Mouse (Mus musculus) midbrain, embryonic 15.5 days (tissue): ENCODE results near the gene Ubald2. TPM values are rescaled to one million over a fixed set of nuclear protein-coding genes. Genes with fewer than 3 reads are reported as not detected.
A peak's percentile ranks its signal among the peaks of the same experiment; 100 is the strongest.
"Not testable (repeated sequence)": the region's sequence is repeated elsewhere in the genome, so short reads cannot be mapped to it uniquely, and the experiment has no call there.

Source experiments
- ATAC-seq: fragments of 200-750 bp; cut with Nextera tagmentation; replicated peaks from 2 replicates; pipeline ENCODE4 v1.8.0; 2017; ENCODE audit warnings: moderate TSS enrichment
- H3K27ac ChIP-seq: fragments of 300-500 bp; sonication (generic); 2 replicates; pipeline ENCODE4 v1.5.1; 2015; ENCODE audit warnings: mild to moderate bottlenecking, inconsistent platforms
- H3K27me3 ChIP-seq: fragments of 300-500 bp; sonication (generic); replicated peaks from 2 replicates; pipeline ENCODE4 v1.6.1; 2015; ENCODE audit warnings: inconsistent platforms
- H3K36me3 ChIP-seq: fragments of 300-500 bp; sonication (generic); replicated peaks from 2 replicates; pipeline ENCODE4 v1.6.1; 2015; ENCODE audit warnings: inconsistent platforms
- H3K4me1 ChIP-seq: fragments of 300-500 bp; sonication (generic); 2 replicates; pipeline ENCODE4 v1.6.1; 2015; ENCODE audit warnings: inconsistent platforms
- H3K4me2 ChIP-seq: fragments of 300-500 bp; sonication (generic); 2 replicates; pipeline ENCODE4 v1.6.1; 2015; ENCODE audit warnings: inconsistent platforms, mild to moderate bottlenecking, moderate library complexity
- H3K4me3 ChIP-seq: fragments of 300-500 bp; sonication (generic); 2 replicates; pipeline ENCODE4 v1.5.1; 2015; ENCODE audit warnings: mild to moderate bottlenecking, inconsistent platforms
- H3K9ac ChIP-seq: fragments of 300-500 bp; sonication (generic); 2 replicates; pipeline ENCODE4 v1.6.1; 2015; ENCODE audit warnings: mild to moderate bottlenecking, inconsistent platforms
- H3K9me3 ChIP-seq: fragments of 300-500 bp; sonication (generic); 2 replicates; pipeline ENCODE4 v1.6.1; 2016; ENCODE audit warnings: inconsistent platforms
- WGBS: fragments of 180-500 bp; shearing (Covaris S2); methylation state at CpG from one replicate; pipeline ENCODE4 v1.1.7; 2015; ENCODE audit warnings: mixed read lengths; 5-methylcytosine and 5-hydroxymethylcytosine counted together
- polyA plus RNA-seq: library from polyadenylated mRNA; unstranded; fragments of >200 nt; fragmentation: Nextera tagmentation; extraction: Ambion mirVana; gene quantifications from 2 replicates; pipeline ENCODE4 v1.2.1, GENCODE M21; 2015

Ubald2 gene
- polyA plus RNA-seq, 1 experiment from 2014 or later = 40.9 TPM

GRCm38 (mm10) chr11:116405601-116406000 lies 28.3 kb upstream of the Ubald2 start:
- no peaks in the 10 kb centered on the region for H3K27me3 ChIP-seq
- peaks cover 2% of the 10 kb centered on the region for H3K4me1 ChIP-seq
- H3K36me3 ChIP-seq = peaks cover 9% of the 10 kb centered on the region; the same call in 1 of the 2 replicates
- H3K27ac ChIP-seq = no peak overlapping the region
- no peaks in the 10 kb centered on the region for H3K9me3 ChIP-seq
- ATAC-seq = no peak
- H3K4me3 ChIP-seq = no peak overlapping the region
- no peak overlapping the region for H3K4me2 ChIP-seq
- no peak overlapping the region for H3K9ac ChIP-seq
- WGBS = 93% methylated on average over 4 of the region's 4 CpGs

GRCm38 (mm10) chr11:116406231-116406728 lies 27.6 kb upstream of the Ubald2 start:
- H3K9me3 ChIP-seq = no peaks in the 10 kb centered on the region
- no peaks in the 10 kb centered on the region for H3K27me3 ChIP-seq
- 94% methylated on average over 16 of the region's 16 CpGs for WGBS
- ATAC-seq = no peak
- no peak overlapping the region for H3K4me2 ChIP-seq
- H3K4me3 ChIP-seq = no peak overlapping the region
- H3K27ac ChIP-seq = no peak overlapping the region
- H3K9ac ChIP-seq = no peak overlapping the region
- peaks cover 9% of the 10 kb centered on the region; the same call in 1 of the 2 replicates for H3K36me3 ChIP-seq
- peaks cover 9% of the 10 kb centered on the region for H3K4me1 ChIP-seq

- Histone ChIP-seq H3K9me3 (no peaks in the 10 kb centered on the region), H3K9ac (no peak overlapping the region), H3K27me3 (no peaks in the 10 kb centered on the region), H3K4me2 (no peak overlapping the region), H3K36me3 (no peaks in the 10 kb centered on the region), H3K4me3 (no peak overlapping the region), H3K27ac (no peak overlapping the region), H3K4me1 (peaks cover 24% of the 10 kb centered on the region)
- ATAC-seq = no peak
- 88% methylated on average over 3 of the region's 3 CpGs for WGBS
Observed at GRCm38 (mm10) chr11:116409008-116409407, 24.9 kb upstream of the Ubald2 start.

GRCm38 (mm10) chr11:116410415-116410814 lies 23.5 kb upstream of the Ubald2 start:
- H3K9ac ChIP-seq, H3K36me3 ChIP-seq, H3K27me3 ChIP-seq, H3K4me3 ChIP-seq, H3K9me3 ChIP-seq, ATAC-seq, H3K27ac ChIP-seq: not testable (repeated sequence)
- 86% methylated on average over 4 of the region's 4 CpGs for WGBS
- H3K4me2 ChIP-seq = peak overlapping the region; percentile 76
- H3K4me1 ChIP-seq = peaks cover 24% of the 10 kb centered on the region

GRCm38 (mm10) chr11:116411582-116411981 lies 22.3 kb upstream of the Ubald2 start:
- H3K4me1 ChIP-seq = peaks cover 24% of the 10 kb centered on the region
- H3K36me3 ChIP-seq = no peaks in the 10 kb centered on the region
- no peaks in the 10 kb centered on the region for H3K27me3 ChIP-seq
- ATAC-seq = no peak
- no peaks in the 10 kb centered on the region for H3K9me3 ChIP-seq
- peak overlapping the region; percentile 95 for H3K27ac ChIP-seq
- peak overlapping the region; percentile 76 for H3K4me2 ChIP-seq
- peak overlapping the region; percentile 68; the same call in 1 of the 2 replicates for H3K9ac ChIP-seq
- H3K4me3 ChIP-seq = peak overlapping the region; percentile 67
- WGBS = 5% methylated on average over 6 of the region's 6 CpGs

GRCm38 (mm10) chr11:116412028-116412827 lies 21.7 kb upstream of the Ubald2 start:
- Histone ChIP-seq H3K4me2 (peak overlapping the region; percentile 76), H3K27me3 (no peaks in the 10 kb centered on the region), H3K27ac (peak overlapping the region; percentile 95), H3K36me3 (no peaks in the 10 kb centered on the region), H3K9me3 (no peaks in the 10 kb centered on the region), H3K9ac (peak overlapping the region; percentile 68), H3K4me3 (peak overlapping the region; percentile 67), H3K4me1 (peaks cover 24% of the 10 kb centered on the region)
- peak; percentile 41 for ATAC-seq
- WGBS = under 1% methylated on average over 75 of the region's 76 CpGs

- Histone ChIP-seq H3K27ac (peak within 1 kb of the TSS; percentile 95), H3K4me1 (peaks cover 24% of the 10 kb centered on the region), H3K4me3 (peak within 1 kb of the TSS; percentile 67), H3K36me3 (no peaks in the 10 kb centered on the region), H3K4me2 (peak within 1 kb of the TSS; percentile 76), H3K27me3 (no peaks in the 10 kb centered on the region), H3K9me3 (no peaks in the 10 kb centered on the region), H3K9ac (peak within 1 kb of the TSS; percentile 68)
- peak; percentile 97 for ATAC-seq
- WGBS = 2% methylated on average over 76 of the region's 82 CpGs
Observed at GRCm38 (mm10) chr11:116412904-116413630, 20.8 kb upstream of the Ubald2 start, which contains the start of gene Rnf157. Gene Rnf157, minus strand, starts transcription at chr11:116413032.

GRCm38 (mm10) chr11:116413631-116414022 lies 20.3 kb upstream of the Ubald2 start:
- ATAC-seq = no peak; the same call in 1 of the 2 replicates
- Histone ChIP-seq H3K4me3 (peak overlapping the region; percentile 67), H3K27me3 (no peaks in the 10 kb centered on the region), H3K4me2 (peak overlapping the region; percentile 76), H3K36me3 (no peaks in the 10 kb centered on the region), H3K4me1 (peaks cover 24% of the 10 kb centered on the region), H3K9me3 (no peaks in the 10 kb centered on the region), H3K9ac (peak overlapping the region; percentile 68), H3K27ac (peak overlapping the region; percentile 95)
- WGBS = 54% methylated on average over 4 of the region's 4 CpGs

- Histone ChIP-seq H3K27me3 (no peaks in the 10 kb centered on the region), H3K36me3 (no peaks in the 10 kb centered on the region), H3K27ac (no peak overlapping the region), H3K4me1 (peaks cover 14% of the 10 kb centered on the region), H3K4me2 (no peak overlapping the region), H3K9me3 (no peaks in the 10 kb centered on the region), H3K4me3 (no peak overlapping the region), H3K9ac (no peak overlapping the region)
- no peak for ATAC-seq
- 82% methylated on average over 6 of the region's 6 CpGs for WGBS
Observed at GRCm38 (mm10) chr11:116416196-116416943, 17.5 kb upstream of the Ubald2 start.

- H3K9me3 ChIP-seq = no peaks in the 10 kb centered on the region
- no peak overlapping the region for H3K27ac ChIP-seq
- no peak for ATAC-seq
- H3K27me3 ChIP-seq = no peaks in the 10 kb centered on the region
- H3K4me1 ChIP-seq = peaks cover 8% of the 10 kb centered on the region
- no peaks in the 10 kb centered on the region for H3K36me3 ChIP-seq
- no peak overlapping the region for H3K9ac ChIP-seq
- H3K4me3 ChIP-seq = no peak overlapping the region
- H3K4me2 ChIP-seq = no peak overlapping the region
- 89% methylated on average over 5 of the region's 5 CpGs for WGBS
Observed at GRCm38 (mm10) chr11:116417054-116417453, 16.8 kb upstream of the Ubald2 start.

GRCm38 (mm10) chr11:116418194-116418840 lies 15.6 kb upstream of the Ubald2 start:
- H3K36me3 ChIP-seq = no peaks in the 10 kb centered on the region
- no peak overlapping the region for H3K4me3 ChIP-seq
- no peak for ATAC-seq
- H3K27ac ChIP-seq = no peak overlapping the region
- no peaks in the 10 kb centered on the region for H3K9me3 ChIP-seq
- H3K27me3 ChIP-seq = no peaks in the 10 kb centered on the region
- no peak overlapping the region for H3K9ac ChIP-seq
- no peak overlapping the region for H3K4me2 ChIP-seq
- WGBS = 30% methylated on average over 2 of the region's 2 CpGs
- peaks cover 5% of the 10 kb centered on the region for H3K4me1 ChIP-seq
